Mouse (Mus musculus) hematopoietic stem cell, adult 5-6 weeks (primary cell): ENCODE results near the gene Tgfbr2. TPM values are rescaled to one million over a fixed set of nuclear protein-coding genes. Genes with fewer than 3 reads are reported as not detected.
"Not testable (repeated sequence)": the region's sequence is repeated elsewhere in the genome, so short reads cannot be mapped to it uniquely, and the experiment has no call there.

ENCODE experiments used
- ATAC-seq, 2 experiments: fragments of 125-278 bp in 1 of 2; replicated peaks in 1 of 2; 2 replicates each; pipeline ENCODE4 v1.8.0; 2016 to 2017; ENCODE audit warnings: inconsistent platforms in 2 of 2, mild to moderate bottlenecking in 2 of 2, moderate number of reproducible peaks in 2 of 2, low read depth in 1 of 2, moderate TSS enrichment in 1 of 2; ENCODE audit not compliant: low FRiP score in 2 of 2, poor library complexity in 2 of 2, severe bottlenecking in 2 of 2, insufficient read depth in 1 of 2, low TSS enrichment in 1 of 2
- total RNA-seq: library from RNA; stranded (forward); fragments of 172-1452, 232-1000 nt; gene quantifications from 2 replicates; pipeline ENCODE4 v1.2.3, GENCODE M21; 2017

Tgfbr2 gene
- total RNA-seq, 1 experiment from 2014 or later: 26.2 TPM

GRCm38 (mm10) chr9:116071561-116071960 lies 103.6 kb downstream of the Tgfbr2 start:
- not testable (repeated sequence) for ATAC-seq

- ATAC-seq: no peak
These were observed 110.4 kb downstream of the Tgfbr2 start for GRCm38 (mm10) chr9:116064774-116065173.

GRCm38 (mm10) chr9:116060691-116061090 lies 114.5 kb downstream of the Tgfbr2 start:
- ATAC-seq: no peak; a peak in 1 of 4 replicates

DNA sequence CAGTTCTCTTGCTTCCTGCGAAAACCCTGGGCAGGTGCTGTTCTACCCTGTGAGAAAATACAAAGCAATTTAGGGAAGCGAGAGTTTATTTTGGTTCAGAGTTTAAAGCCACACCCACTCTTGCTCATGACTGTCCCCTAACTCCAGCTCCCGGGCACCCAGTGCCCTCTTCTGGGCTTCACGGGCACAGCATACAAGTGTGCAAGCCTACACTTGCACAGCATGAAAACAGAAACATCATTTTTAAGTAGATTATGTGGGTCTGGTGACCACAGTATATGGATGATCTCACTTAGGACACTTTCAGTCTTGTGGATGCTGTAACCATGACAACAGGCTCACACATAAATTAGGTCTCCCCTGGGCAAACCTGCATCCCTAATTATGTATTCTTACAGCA lies 116.0 kb downstream of the Tgfbr2 start:
- ATAC-seq: peak; percentile 79 to 81

DNA sequence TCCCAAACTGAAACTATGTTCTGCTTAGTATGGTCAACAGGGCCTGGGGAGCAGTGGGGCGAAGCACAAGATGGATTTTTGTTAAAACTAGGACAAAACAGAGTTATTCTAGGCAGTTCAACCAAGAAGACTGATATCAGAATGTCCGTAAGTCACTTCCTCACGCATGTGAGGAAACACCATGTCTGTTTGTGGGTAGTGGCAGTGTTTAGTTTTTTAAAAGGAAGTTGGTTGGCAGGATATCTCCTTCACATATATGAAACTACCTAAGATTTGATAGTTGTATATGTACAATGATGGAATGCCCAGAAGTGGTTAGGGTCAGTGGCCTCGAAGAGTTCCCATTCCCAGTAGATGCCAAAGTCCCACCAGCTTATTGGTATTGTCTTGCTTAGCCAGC lies 116.7 kb downstream of the Tgfbr2 start:
- peak; percentile 29 to 49; a peak in 1 of 4 replicates for ATAC-seq

- no peak for ATAC-seq
These were observed 121.2 kb downstream of the Tgfbr2 start for GRCm38 (mm10) chr9:116053976-116054375.

- ATAC-seq: no peak
These were observed 125.2 kb downstream of the Tgfbr2 start for GRCm38 (mm10) chr9:116049985-116050384.

- ATAC-seq: peak; percentile 69 to 80
These were observed 133.4 kb downstream of the Tgfbr2 start for GRCm38 (mm10) chr9:116041787-116042186.

DNA sequence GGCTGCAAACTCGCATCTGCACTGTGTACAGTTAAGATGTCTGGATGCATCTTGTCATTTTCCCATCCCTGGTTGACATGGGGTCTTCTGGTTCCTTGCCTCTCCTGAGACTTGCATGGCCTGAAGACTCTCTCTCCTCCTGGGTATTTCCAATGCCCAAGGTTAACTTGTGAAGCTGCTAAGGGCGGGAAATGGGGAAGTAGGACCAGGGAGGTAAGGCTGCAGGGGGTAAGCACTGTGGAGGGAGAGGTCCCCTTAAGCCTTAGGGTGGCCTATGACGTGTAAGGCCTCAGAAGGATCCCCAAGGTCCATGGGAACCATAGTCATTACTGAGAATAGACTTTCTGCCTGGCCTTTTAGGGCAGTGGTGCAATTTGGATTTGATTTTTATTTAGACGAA lies 133.8 kb downstream of the Tgfbr2 start:
- no peak; a peak in 1 of 4 replicates for ATAC-seq

DNA sequence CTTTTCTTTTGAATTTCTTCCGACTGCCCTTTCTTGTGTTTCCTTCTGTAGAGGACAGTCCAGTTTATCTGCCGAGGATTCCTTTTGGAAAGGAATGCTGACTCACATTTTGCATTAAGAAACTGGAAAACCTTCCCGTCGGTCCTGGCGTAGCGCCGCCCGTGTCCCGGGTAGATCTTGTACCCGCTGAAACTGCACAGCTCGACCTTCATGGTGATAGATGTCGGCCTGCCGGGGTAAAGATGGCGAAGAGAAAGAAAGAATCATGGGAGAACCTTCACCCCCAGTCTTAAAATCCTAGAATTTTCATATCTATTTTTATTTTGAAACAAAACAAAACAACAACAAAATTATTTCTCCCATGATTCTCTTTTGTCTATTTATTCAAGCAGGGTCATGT lies 134.3 kb downstream of the Tgfbr2 start:
- not testable (repeated sequence) for ATAC-seq

- no peak for ATAC-seq
These were observed 135.2 kb downstream of the Tgfbr2 start for GRCm38 (mm10) chr9:116039981-116040380.

- no peak for ATAC-seq
These were observed 136.9 kb downstream of the Tgfbr2 start for GRCm38 (mm10) chr9:116038275-116038674.
